Mouse (Mus musculus): ENCODE measurements at regions not wholly inside any gene's neighbourhood (a gene's known extent, or its start where the extent isn't known, plus 50 kb on each side); places are given as distances from the start of the nearest gene placed in this dataset.

GRCm38 (mm10) chr1:177645327-177645726 lies 84.3 kb upstream of the 1700016C15Rik start:
- TF ChIP-seq CTCF (IDR thresholded peaks at IDR 0.05; ENCODE audit: low read depth, low read length) (no peak), POLR2A (IDR thresholded peaks at IDR 0.05; ENCODE audit: borderline replicate concordance, low read depth, low read length) (no peak)

All from bone marrow macrophage, adult 2 months (primary cell).